Mouse (Mus musculus) hindbrain, embryonic 16.5 days (tissue): ENCODE data around the gene Bdh2. TPM values are rescaled to one million over a fixed set of nuclear protein-coding genes. Genes with fewer than 3 reads are reported as not detected.

Experiments used
- ATAC-seq: fragments of 200-750 bp; cut with Nextera tagmentation; 2 replicates; pipeline ENCODE4 v1.8.0; 2017; ENCODE audit warnings: moderate TSS enrichment, moderate library complexity
- H3K27ac ChIP-seq: fragments of 300-500 bp; sonication (generic); 2 replicates; pipeline ENCODE4 v1.5.1; 2014; ENCODE audit warnings: low read depth, mild to moderate bottlenecking, control low read depth, low read length, moderate library complexity
- H3K27me3 ChIP-seq: fragments of 300-500 bp; sonication (generic); replicated peaks from 2 replicates; pipeline ENCODE4 v1.6.1; 2014; ENCODE audit warnings: low read length; ENCODE audit not compliant: control insufficient read depth, insufficient read depth
- H3K36me3 ChIP-seq: fragments of 300-500 bp; sonication (generic); 2 replicates; pipeline ENCODE4 v1.6.1; 2014; ENCODE audit warnings: mild to moderate bottlenecking, low read length, moderate library complexity, mixed read lengths; ENCODE audit not compliant: control insufficient read depth, insufficient read depth
- H3K4me1 ChIP-seq: fragments of 300-500 bp; sonication (generic); 2 replicates; pipeline ENCODE4 v1.6.1; 2014; ENCODE audit warnings: low read depth, low read length; ENCODE audit not compliant: control insufficient read depth, insufficient read depth
- H3K4me2 ChIP-seq: fragments of 300-500 bp; sonication (generic); 2 replicates; pipeline ENCODE4 v1.6.1; 2014; ENCODE audit warnings: mild to moderate bottlenecking, low read length, control low read depth, moderate library complexity
- H3K4me3 ChIP-seq: fragments of 300-500 bp; sonication (generic); 2 replicates; pipeline ENCODE4 v1.5.1; 2014; ENCODE audit warnings: mild to moderate bottlenecking, low read length, control low read depth, moderate library complexity
- H3K9ac ChIP-seq: fragments of 300-500 bp; sonication (generic); 2 replicates; pipeline ENCODE4 v1.6.1; 2014; ENCODE audit warnings: low read depth, mild to moderate bottlenecking, control low read depth, low read length, moderate library complexity
- H3K9me3 ChIP-seq: fragments of 300-500 bp; sonication (generic); 2 replicates; pipeline ENCODE4 v1.6.1; 2014; ENCODE audit warnings: mild to moderate bottlenecking, low read length, moderate library complexity; ENCODE audit not compliant: control insufficient read depth
- WGBS: fragments of 180-500 bp; shearing (Covaris S2); extraction: QIAGEN DNeasy Blood & Tissue Kit; methylation state at CpG from one replicate; pipeline ENCODE4 v1.1.7; 2014; 5-methylcytosine and 5-hydroxymethylcytosine counted together
- polyA plus RNA-seq: library from polyadenylated mRNA; unstranded; fragments of >200 nt; fragmentation: Nextera tagmentation; extraction: Ambion mirVana; gene quantifications from 2 replicates; pipeline ENCODE4 v1.2.1, GENCODE M21; 2015

The Bdh2 gene
- polyA plus RNA-seq, 1 experiment from 2014 or later, result 4.8 TPM

- peaks cover 4% of the 10 kb centered on the region; the same call in 1 of the 2 replicates for H3K27me3 ChIP-seq
- 10% methylated on average over 28 of the region's 28 CpGs for WGBS
These were observed 26.6 kb downstream of the Bdh2 start, which contains the start of gene Slc9b2 for GRCm38 (mm10) chr3:135307411-135308259. Gene Slc9b2 (plus strand): TSS chr3:135307700.

DNA sequence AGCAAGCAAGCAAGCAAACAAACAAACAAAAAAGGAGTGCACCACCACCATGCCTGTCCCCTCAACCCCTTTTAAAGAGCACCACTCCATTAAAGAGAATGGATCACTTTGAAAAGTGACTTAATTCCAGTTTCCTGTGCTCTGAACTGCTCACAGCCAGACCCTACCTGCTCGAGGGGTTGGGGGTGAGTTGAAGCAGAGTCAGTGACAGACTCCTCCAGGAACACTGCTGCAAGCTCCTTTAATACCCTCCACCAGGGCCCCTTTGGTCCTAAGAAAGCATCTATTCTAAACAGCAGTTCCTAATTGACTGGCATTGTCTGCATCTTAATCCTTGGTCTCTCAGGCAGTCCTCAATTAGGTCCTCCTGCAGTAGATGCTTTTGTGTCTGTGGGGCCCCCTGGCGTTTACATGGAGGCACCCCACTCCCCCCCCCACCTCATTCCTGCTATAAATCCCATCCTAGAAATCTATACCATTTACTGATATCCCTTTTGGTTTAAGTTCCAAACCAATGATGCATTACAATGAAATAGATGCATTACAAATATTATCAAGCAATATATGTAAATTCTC lies 32.0 kb downstream of the Bdh2 start:
- Histone ChIP-seq H3K4me3 (no peak overlapping the region), H3K4me1 (no peaks in the 10 kb centered on the region), H3K9me3 (peaks cover 3% of the 10 kb centered on the region), H3K9ac (no peak overlapping the region), H3K4me2 (no peak overlapping the region), H3K27me3 (0 out of 2 replicates have a peak, but pooled peaks cover under 1% of the 10 kb centered on the region), H3K27ac (no peak overlapping the region), H3K36me3 (no peaks in the 10 kb centered on the region)
- WGBS, result 40% methylated on average over 2 of the region's 2 CpGs
- ATAC-seq, result no peak

More at GRCm38 (mm10) chr3:135307411-135308259, 26.6 kb downstream of the Bdh2 start, which contains the start of gene Slc9b2:
- Histone ChIP-seq H3K4me2 (peak within 1 kb of the TSS; percentile 76), H3K9ac (peak within 1 kb of the TSS; percentile 65), H3K9me3 (no peaks in the 10 kb centered on the region), H3K4me1 (peaks cover 5% of the 10 kb centered on the region; the same call in 1 of the 2 replicates), H3K4me3 (peak within 1 kb of the TSS; percentile 39), H3K27ac (no peak within 1 kb of the TSS), H3K36me3 (no peaks in the 10 kb centered on the region)
- ATAC-seq, result peak; percentile 90

- WGBS, result 23% methylated on average over 2 of the region's 2 CpGs
- Histone ChIP-seq H3K4me3 (no peak overlapping the region), H3K4me1 (no peaks in the 10 kb centered on the region), H3K4me2 (no peak overlapping the region), H3K9ac (no peak overlapping the region), H3K27ac (no peak overlapping the region), H3K9me3 (peaks cover 3% of the 10 kb centered on the region), H3K36me3 (no peaks in the 10 kb centered on the region), H3K27me3 (no peaks in the 10 kb centered on the region)
- ATAC-seq, result no peak
These were observed 32.7 kb downstream of the Bdh2 start for GRCm38 (mm10) chr3:135313727-135314126.

- H3K4me3 ChIP-seq, result no peak overlapping the region
- no peaks in the 10 kb centered on the region for H3K36me3 ChIP-seq
- ATAC-seq, result 0 out of 2 replicates have a peak, but pooled peaks have one; percentile 37
- peaks cover 3% of the 10 kb centered on the region for H3K9me3 ChIP-seq
- H3K4me2 ChIP-seq, result no peak overlapping the region
- H3K27ac ChIP-seq, result no peak overlapping the region
- WGBS, result 54% methylated on average over 2 of the region's 2 CpGs
- H3K9ac ChIP-seq, result no peak overlapping the region
- no peaks in the 10 kb centered on the region for H3K27me3 ChIP-seq
- H3K4me1 ChIP-seq, result no peaks in the 10 kb centered on the region
These were observed 33.8 kb downstream of the Bdh2 start for GRCm38 (mm10) chr3:135314811-135315210.

- Histone ChIP-seq H3K4me1 (no peaks in the 10 kb centered on the region), H3K4me2 (no peak overlapping the region), H3K9me3 (peaks cover 3% of the 10 kb centered on the region), H3K27ac (no peak overlapping the region), H3K27me3 (no peaks in the 10 kb centered on the region), H3K4me3 (no peak overlapping the region), H3K9ac (no peak overlapping the region), H3K36me3 (no peaks in the 10 kb centered on the region)
- ATAC-seq, result no peak
- WGBS, result 91% methylated on average over 9 of the region's 9 CpGs
These were observed 34.9 kb downstream of the Bdh2 start for GRCm38 (mm10) chr3:135315720-135316425.

DNA sequence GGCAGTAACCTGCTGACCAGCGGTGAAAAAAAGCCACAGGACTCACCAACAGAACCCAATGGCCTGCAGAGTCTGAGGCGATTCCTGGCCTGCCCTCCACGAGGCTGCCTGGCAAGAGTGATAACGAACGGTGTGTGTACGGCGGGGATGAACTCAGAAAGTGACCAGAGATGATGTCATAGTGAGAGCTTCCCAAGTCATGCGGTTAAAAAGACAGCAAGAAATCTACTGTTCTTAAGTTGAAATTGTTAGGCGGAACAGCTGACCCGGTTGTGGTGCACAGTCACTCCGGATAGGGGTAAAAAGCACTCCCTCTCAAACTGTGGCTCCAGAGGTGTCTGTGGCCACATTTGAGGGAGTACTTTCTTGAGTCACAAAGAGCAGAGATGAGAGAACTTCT lies 37.3 kb downstream of the Bdh2 start:
- Histone ChIP-seq H3K27ac (no peak overlapping the region), H3K4me3 (no peak overlapping the region), H3K4me1 (no peaks in the 10 kb centered on the region), H3K4me2 (no peak overlapping the region), H3K9me3 (peaks cover 3% of the 10 kb centered on the region), H3K9ac (no peak overlapping the region), H3K27me3 (no peaks in the 10 kb centered on the region), H3K36me3 (no peaks in the 10 kb centered on the region)
- ATAC-seq, result no peak
- WGBS, result 86% methylated on average over 11 of the region's 11 CpGs

DNA sequence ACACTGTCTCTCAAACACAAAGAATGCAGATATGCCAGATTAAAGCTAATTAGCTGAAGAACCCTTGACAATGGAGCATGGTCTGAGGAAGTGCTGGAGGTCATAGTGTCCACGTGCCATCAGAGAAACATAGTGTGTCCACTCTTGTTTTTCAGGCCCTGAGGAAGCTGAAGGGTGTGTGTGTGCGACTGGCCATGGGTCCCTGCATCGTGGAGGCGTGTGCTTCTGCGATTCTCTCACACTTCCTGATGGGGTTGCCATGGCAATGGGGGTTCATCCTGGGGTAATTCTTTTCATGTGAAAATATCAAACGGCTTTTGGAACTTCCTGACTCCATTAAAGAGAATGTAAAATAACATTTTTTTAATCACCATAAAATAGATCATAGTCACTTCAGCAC lies 43.3 kb downstream of the Bdh2 start:
- no peaks in the 10 kb centered on the region for H3K9me3 ChIP-seq
- WGBS, result 19% methylated on average over 6 of the region's 6 CpGs
- no peak overlapping the region for H3K27ac ChIP-seq
- H3K27me3 ChIP-seq, result no peaks in the 10 kb centered on the region
- H3K36me3 ChIP-seq, result no peaks in the 10 kb centered on the region
- H3K4me3 ChIP-seq, result no peak overlapping the region
- H3K9ac ChIP-seq, result no peak overlapping the region
- no peaks in the 10 kb centered on the region for H3K4me1 ChIP-seq
- no peak for ATAC-seq
- no peak overlapping the region for H3K4me2 ChIP-seq

DNA sequence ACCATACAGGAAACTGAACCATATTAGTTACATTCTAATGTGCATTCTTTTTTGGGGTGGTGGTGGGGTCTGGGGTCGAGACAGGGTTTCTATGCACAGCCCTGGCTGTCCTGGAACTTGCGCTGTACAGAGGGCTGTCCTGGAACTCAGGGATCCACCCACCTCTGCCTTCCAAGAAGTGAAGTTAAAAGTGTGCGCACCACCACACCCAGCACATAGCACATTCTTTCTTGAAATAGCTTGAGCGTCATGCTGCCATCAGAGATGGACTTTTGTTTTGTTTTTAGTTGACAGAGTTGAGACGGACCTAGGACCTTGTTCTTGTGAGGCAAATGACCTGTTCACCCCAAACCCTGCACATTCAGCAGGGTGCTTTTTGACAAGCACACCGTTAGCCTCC lies 46.2 kb downstream of the Bdh2 start:
- H3K27ac ChIP-seq, result no peak overlapping the region
- no peak overlapping the region for H3K4me3 ChIP-seq
- H3K27me3 ChIP-seq, result no peaks in the 10 kb centered on the region
- H3K4me2 ChIP-seq, result no peak overlapping the region
- H3K9ac ChIP-seq, result no peak overlapping the region
- no peak for ATAC-seq
- no peaks in the 10 kb centered on the region for H3K9me3 ChIP-seq
- no peaks in the 10 kb centered on the region for H3K4me1 ChIP-seq
- H3K36me3 ChIP-seq, result no peaks in the 10 kb centered on the region
- WGBS, result 78% methylated on average over 6 of the region's 6 CpGs

DNA sequence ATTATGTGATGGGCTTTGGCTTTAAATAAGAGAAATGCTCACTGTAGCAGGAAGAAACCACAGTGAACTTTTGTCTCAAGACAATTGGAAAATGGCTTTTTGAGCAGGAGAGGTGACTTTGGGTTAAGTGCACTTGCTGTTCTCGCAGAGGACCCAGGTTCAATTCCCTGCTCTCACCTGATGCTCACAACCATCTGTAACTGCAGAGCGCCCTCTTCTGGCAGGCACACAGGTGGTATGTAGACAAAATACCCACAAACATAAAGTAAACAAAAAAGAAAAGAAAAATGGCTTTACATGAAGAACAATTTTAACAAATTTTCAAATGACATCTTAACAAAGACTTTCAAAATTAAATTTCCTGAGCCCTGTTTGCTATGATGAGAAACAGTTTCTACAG lies 46.6 kb downstream of the Bdh2 start:
- Histone ChIP-seq H3K9ac (no peak overlapping the region), H3K9me3 (no peaks in the 10 kb centered on the region), H3K36me3 (no peaks in the 10 kb centered on the region), H3K4me1 (no peaks in the 10 kb centered on the region), H3K4me2 (no peak overlapping the region), H3K27me3 (no peaks in the 10 kb centered on the region), H3K4me3 (no peak overlapping the region), H3K27ac (no peak overlapping the region)
- WGBS, result 62% methylated on average over 2 of the region's 2 CpGs
- ATAC-seq, result no peak
